Mouse (Mus musculus) adrenal gland, adult 8-10 months (tissue): ENCODE results near the gene Foxp1. TPM values are rescaled to one million over a fixed set of nuclear protein-coding genes. Genes with fewer than 3 reads are reported as not detected.

Source experiments
- DNase-seq: peaks from one replicate; pipeline ENCODE4 v3.0.0; 2022
- total RNA-seq, 4 experiments: library from RNA; stranded (reverse); gene quantifications; 2 replicates each; pipeline ENCODE4 v1.2.4; 2022

Gene Foxp1
- total RNA-seq, 4 experiments from 2014 or later: 37.1 to 93.2 (median 58.8) TPM

GRCm38 (mm10) chr6:99175377-99175776 lies 347.1 kb downstream of the Foxp1 start:
- DNase-seq: peak; percentile 29

GRCm38 (mm10) chr6:99173902-99174210 lies 348.7 kb downstream of the Foxp1 start:
- DNase-seq: no peak

GRCm38 (mm10) chr6:99173066-99173901 lies 349.2 kb downstream of the Foxp1 start:
- no peak for DNase-seq

GRCm38 (mm10) chr6:99172589-99172986 lies 349.9 kb downstream of the Foxp1 start:
- DNase-seq: no peak

GRCm38 (mm10) chr6:99171901-99172588 lies 350.5 kb downstream of the Foxp1 start:
- DNase-seq: no peak

GRCm38 (mm10) chr6:99171281-99171825 lies 351.2 kb downstream of the Foxp1 start:
- no peak for DNase-seq

- DNase-seq: no peak
These were observed 353.8 kb downstream of the Foxp1 start for GRCm38 (mm10) chr6:99168727-99169126.

- DNase-seq: no peak
These were observed 355.5 kb downstream of the Foxp1 start for GRCm38 (mm10) chr6:99167001-99167400.

GRCm38 (mm10) chr6:99166169-99166568 lies 356.4 kb downstream of the Foxp1 start:
- no peak for DNase-seq

- no peak for DNase-seq
These were observed 357.8 kb downstream of the Foxp1 start for GRCm38 (mm10) chr6:99164760-99165159.

- DNase-seq: no peak
These were observed 359.8 kb downstream of the Foxp1 start for GRCm38 (mm10) chr6:99162716-99163115.

- no peak for DNase-seq
These were observed 362.2 kb downstream of the Foxp1 start for GRCm38 (mm10) chr6:99160348-99160693.

- DNase-seq: peak; percentile 7
These were observed 362.8 kb downstream of the Foxp1 start for GRCm38 (mm10) chr6:99159452-99160347.

GRCm38 (mm10) chr6:99153682-99154081 lies 368.8 kb downstream of the Foxp1 start:
- no peak for DNase-seq

- DNase-seq: no peak
These were observed 376.1 kb downstream of the Foxp1 start for GRCm38 (mm10) chr6:99146400-99146905.

GRCm38 (mm10) chr6:99145033-99145432 lies 377.5 kb downstream of the Foxp1 start:
- no peak for DNase-seq

GRCm38 (mm10) chr6:99143756-99144036 lies 378.8 kb downstream of the Foxp1 start:
- no peak for DNase-seq

- no peak for DNase-seq
These were observed 379.4 kb downstream of the Foxp1 start for GRCm38 (mm10) chr6:99142900-99143755.

GRCm38 (mm10) chr6:99138041-99138440 lies 384.5 kb downstream of the Foxp1 start:
- DNase-seq: no peak

GRCm38 (mm10) chr6:99137071-99137470 lies 385.4 kb downstream of the Foxp1 start:
- no peak for DNase-seq

GRCm38 (mm10) chr6:99135938-99136729 lies 386.4 kb downstream of the Foxp1 start:
- DNase-seq: no peak
